Mouse (Mus musculus): Measurements from ENCODE around the gene H3f3a.

The H3f3a gene

GRCm38 (mm10) chr1:180791821-180792480 lies 21.8 kb downstream of the H3f3a start:
- CTCF ChIA-PET = no interaction called here

DNA sequence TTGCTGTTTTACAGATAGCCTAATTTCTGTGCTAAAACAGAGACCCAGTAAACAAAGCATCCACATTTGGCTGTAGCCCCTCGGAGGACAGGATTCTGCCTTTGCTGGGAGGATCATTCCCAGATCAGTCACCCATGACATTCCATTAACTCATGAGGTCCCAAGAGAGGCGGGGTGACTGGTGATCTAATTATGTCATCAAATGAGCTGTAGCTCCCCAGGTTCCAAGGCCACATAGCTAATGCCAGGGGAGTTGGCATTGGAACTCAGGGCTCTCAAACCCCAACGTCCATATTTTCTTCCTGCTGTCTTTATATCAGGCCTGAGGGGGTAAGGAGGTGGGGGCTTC lies 30.2 kb downstream of the H3f3a start:
- CTCF ChIA-PET = no interaction called here

DNA sequence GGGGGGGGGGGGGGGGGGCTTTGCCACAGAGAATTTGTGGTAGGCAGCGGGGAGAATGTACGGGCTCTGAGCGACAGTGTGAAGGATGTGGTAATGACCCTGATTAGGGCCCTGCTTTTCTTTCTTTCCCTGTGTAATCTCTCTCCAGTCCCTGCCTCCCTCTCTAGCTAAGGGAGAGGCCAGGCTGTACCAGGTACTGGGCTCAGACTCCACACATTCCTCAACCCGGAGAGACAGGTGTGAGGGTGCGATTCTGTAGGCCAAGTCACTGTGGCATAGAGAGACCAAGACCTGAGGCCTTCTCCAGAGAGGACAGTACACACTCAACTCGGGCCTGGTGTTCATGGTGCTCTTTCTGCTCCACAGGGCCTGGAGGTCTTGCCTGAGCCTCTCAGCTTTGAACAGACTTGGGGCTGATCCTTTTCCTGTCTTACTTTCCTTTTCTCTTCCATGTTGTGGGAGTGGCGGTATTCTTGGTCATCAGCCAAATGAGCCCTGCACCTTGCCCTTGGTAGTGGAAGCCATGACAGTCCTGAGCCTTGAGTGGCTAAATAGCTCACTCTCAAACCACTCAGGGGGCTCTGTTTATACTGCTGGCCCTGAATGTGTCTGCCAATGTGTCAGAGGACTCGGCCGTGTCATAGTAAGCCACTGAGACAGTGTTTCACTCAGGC lies 30.7 kb downstream of the H3f3a start:
- CTCF ChIA-PET = interaction anchor here (0.6 kb wide), 1 partner anchor 91 kb away, joined by 6 read pairs; no protein-coding TSS in a partner anchor

DNA sequence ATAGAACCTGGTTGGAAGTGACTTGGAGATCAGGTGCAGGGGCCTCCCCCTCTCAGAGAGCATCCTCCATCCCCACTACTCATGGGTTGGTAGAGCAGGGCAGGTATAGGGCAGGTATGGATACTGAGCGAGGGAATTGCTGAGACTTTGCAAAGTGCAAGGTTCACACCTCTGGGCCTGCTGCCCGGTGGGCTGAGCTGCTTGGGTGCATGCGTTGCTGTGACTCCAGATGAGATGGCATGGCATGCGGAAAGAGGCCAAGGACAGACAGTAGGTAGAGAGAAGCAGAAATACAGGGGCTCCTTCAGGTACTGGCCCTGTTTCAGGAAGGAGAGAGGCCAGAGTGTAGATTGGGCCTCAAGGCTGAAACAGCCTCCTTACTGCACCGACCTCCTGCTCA lies 32.5 kb downstream of the H3f3a start:
- CTCF ChIA-PET = no interaction called here

- CTCF ChIA-PET = no interaction called here
Measured at GRCm38 (mm10) chr1:180780291-180780690, 33.5 kb downstream of the H3f3a start.

DNA sequence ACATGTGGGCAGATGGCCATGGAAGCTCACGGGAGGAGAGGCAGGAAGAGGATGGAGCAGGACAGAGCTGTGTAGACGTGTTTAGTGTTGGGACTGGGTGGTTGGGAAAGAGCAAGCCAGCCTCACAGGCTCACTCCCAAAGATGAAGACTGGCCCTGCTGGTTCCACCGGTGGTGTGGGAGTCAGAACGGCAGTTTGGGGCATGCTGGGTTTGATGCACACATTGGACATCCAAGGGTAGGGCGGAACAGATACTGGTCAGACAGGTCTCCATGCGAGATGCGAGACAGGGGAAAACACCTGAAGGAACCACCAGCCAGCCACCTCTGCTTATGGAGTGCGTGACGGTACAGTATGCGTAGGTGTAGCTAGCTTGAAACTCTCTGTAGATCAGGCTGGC lies 34.8 kb downstream of the H3f3a start:
- CTCF ChIA-PET = interaction anchor here (0.6 to 1.9 kb wide), 4 partner anchors 11 to 165 kb away, joined by 4 to 7 read pairs (median 6); no protein-coding TSS in a partner anchor

GRCm38 (mm10) chr1:180778403-180778754 lies 35.4 kb downstream of the H3f3a start:
- CTCF ChIA-PET = interaction anchor here (0.7 to 1.9 kb wide), 3 partner anchors 10 to 75 kb away, joined by 6 to 7 read pairs (median 6); no protein-coding TSS in a partner anchor

GRCm38 (mm10) chr1:180777660-180778402 lies 35.9 kb downstream of the H3f3a start:
- CTCF ChIA-PET = interaction anchor here (0.7 to 1.9 kb wide), 3 partner anchors 10 to 75 kb away, joined by 6 to 7 read pairs (median 6); no protein-coding TSS in a partner anchor

- CTCF ChIA-PET = interaction anchor here (1.7 to 1.9 kb wide), 2 partner anchors 9 to 76 kb away, joined by 6 read pairs; no protein-coding TSS in a partner anchor
Measured at GRCm38 (mm10) chr1:180777289-180777659, 36.5 kb downstream of the H3f3a start.

DNA sequence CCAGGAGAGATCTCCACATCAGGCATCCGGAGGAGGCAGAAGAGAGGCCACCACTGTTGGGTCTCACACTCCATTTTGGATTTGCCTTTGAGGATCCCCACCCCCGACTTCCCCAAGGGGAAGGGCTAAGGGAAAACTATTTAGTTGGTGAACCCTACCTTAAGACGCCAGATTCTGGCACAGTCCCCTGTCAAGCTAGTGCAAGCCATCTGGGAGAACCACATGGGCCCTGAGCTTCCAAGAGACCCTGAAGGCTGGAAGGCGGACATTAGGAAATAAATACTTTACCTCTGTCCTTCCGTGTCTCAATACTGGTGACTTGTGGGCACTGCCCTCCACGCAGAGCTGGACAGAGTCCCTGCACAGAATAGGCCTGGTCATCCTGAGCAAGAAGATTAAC lies 37.2 kb downstream of the H3f3a start:
- CTCF ChIA-PET = interaction anchor here (1.0 to 1.7 kb wide), 3 partner anchors 12 to 77 kb away, joined by 4 to 10 read pairs (median 6); no protein-coding TSS in a partner anchor

DNA sequence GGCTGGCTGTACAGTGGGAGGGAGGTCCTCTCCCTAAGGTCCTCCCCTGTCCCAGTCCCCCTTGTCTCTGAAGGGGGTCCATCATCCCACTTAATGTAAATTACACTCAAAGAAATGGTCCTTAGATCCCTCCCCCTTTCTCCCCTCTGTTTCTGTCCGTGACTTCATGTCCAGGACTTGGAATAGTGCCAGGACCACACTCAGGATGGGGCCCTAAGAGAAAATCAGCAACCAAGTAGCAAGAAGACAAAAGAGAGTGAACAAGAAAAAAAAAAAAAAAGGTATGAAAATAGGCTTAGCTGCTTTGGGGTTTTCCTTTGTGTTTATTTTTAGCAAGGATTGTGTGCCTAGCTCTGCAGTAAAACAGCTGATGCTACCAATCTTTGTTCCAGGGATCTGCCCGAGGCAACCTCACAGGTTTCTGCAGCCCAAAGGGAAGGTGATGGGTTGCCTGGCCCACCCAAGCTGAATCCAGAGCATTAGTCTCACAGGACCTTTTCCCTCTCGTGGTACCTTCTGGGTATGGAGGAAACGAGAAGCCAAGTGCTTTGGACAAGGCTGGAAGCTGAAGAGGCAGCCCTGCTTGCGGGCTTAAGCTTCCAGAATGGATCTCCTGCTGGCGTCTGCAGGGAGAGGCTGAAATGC lies 37.8 kb downstream of the H3f3a start:
- CTCF ChIA-PET = interaction anchor here (1.0 to 1.3 kb wide), 3 partner anchors 11 to 18 kb away, joined by 4 to 10 read pairs (median 4); no protein-coding TSS in a partner anchor

- CTCF ChIA-PET = interaction anchor here (1.0 to 1.3 kb wide), 4 partner anchors 11 to 18 kb away, joined by 3 to 10 read pairs (median 4); no protein-coding TSS in a partner anchor
Measured at GRCm38 (mm10) chr1:180775317-180775716, 38.4 kb downstream of the H3f3a start.

DNA sequence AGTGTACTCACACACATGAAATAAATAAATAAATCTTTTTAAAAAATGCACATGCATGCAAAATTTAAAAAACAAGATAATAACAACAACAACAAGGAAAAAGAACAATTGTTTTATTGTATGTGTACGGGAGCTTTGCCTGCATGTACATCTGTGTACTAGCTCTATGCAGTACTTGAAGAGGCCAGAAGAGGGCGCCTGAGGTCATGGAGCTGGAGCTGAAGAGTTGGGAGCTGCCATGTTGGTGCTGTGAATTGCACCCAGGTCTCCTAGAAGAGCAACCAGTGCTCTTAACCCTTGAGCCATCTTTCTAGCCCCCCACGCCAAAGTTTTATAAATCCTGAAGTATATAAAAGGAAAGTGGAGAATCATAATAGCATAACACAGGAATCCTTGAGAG lies 39.1 kb downstream of the H3f3a start:
- CTCF ChIA-PET = interaction anchor here (0.7 to 1.3 kb wide), 3 partner anchors 10 to 445 kb away, joined by 3 to 4 read pairs (median 3); partner anchors contain the start of gene Itpkb

DNA sequence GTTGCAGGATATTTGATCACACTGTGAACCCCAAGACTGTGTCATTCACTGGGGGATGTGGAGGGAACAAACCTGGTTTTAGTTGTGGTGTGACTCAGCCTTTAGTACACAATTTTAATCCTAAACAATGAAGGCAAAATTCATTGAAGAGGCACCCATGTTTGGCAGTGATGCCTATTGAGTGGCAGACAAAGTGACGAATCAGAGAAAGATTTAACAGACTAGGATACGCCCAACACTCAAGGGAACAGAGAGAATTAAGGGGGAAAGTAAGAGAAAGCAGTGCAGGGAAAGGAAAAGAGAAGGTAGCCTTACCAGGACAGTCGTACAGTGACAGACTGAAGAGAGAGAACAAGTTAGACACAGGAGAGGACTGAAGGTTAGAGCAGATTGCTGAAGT lies 41.5 kb downstream of the H3f3a start:
- CTCF ChIA-PET = interaction anchor here (0.5 kb wide), 1 partner anchor 45 kb away, joined by 3 read pairs; no protein-coding TSS in a partner anchor

DNA sequence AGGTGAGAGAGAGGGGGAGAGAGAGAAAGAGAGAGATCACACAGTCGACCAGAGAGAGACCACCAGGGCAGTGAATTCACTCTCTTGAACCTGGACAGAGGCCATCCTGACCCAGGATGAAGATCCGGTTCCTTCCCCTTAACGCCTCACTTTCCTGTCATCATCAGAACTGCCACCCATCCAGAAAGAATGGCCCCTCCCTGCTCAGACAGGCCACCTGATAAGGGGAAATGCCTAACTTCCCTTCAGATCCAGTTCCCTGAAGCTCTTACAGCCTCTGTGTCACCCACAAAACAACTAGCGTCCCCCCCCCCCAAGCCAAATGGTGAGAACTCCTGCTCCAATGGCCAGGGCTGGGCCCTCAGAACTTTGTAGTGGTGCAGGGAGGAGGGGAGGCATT lies 42.0 kb downstream of the H3f3a start:
- CTCF ChIA-PET = no interaction called here

DNA sequence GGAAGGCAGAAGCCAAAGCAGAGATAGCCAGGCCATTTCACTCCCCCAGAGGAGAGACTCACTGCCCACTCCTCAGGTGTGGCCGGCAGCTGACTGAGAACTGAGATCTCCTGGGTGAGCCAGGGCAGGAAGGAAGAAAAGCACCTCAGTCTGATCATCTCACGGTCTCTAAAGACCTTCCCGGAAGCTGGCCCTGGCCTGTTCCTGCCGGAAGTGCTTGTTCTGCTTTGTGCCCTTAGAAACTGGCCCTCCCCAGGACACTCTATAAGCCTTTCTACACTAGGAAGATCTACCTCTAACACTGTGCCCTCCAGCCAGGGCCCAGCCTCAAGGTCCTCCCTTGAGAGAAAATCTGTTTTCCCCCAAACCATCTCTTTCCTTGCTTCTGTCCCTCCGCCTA lies 42.4 kb downstream of the H3f3a start:
- CTCF ChIA-PET = no interaction called here

- CTCF ChIA-PET = interaction anchor here (0.6 to 2.4 kb wide), 8 partner anchors 9 to 557 kb away, joined by 3 to 6 read pairs (median 4); no protein-coding TSS in a partner anchor
Measured at GRCm38 (mm10) chr1:180768334-180769168, 45.2 kb downstream of the H3f3a start.

DNA sequence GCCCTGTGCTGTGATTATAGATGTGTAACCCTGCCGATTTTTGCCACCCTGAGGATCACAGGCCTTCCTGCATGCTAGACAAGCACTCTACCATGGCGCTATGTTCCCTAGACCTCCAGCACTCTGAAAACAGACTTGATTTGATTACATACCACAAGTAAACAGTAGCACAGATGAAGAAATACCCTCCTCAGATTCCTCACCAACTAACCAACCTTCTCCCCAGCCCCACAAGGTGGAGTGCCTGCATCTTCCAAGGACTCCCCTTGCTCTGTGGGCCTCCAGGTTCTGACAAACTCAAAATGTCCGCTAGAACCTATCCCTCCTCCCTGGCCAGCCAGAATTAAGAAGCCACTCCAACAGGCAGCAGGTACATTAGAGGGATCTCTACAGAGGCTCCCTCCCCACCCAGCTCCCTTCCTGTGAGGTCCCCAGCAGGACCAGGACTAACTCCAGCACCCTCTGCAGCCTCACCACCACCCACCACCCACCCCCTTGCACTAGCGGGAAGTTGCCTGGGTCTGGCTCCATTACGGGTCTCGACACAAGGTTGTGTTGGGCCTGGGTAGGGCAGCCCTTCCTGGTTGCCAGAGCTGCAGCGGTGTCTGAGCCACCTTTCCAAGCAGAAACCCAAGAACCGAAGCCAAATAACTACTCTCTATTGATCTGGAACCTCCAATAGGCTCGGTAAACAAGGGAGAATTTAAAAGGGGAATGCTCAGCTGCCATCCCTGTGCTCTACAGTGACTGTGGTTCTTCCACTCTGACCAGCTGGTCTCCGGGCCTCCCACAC lies 46.0 kb downstream of the H3f3a start:
- CTCF ChIA-PET = interaction anchor here (0.6 to 2.4 kb wide), 5 partner anchors 10 to 139 kb away, joined by 4 to 9 read pairs (median 5); no protein-coding TSS in a partner anchor

DNA sequence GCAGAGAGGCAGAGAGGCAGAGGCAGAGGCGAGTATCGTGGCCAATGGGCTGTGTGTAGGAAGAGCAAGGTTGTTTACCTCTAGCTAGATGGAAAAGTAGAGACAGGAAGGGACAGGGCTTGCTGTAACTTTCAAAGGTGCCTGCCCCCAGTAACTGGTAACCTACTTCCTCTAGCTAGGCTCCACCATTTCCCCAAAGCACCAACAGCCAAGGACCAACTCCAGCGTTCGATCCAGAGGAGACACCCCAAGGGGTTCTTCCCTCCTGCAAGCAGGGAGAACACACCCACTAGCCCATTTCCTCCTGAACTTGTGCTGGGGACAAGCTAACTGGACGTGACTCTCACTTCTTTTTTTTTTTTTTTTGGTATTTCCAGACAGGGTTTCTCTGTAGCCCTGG lies 47.2 kb downstream of the H3f3a start:
- CTCF ChIA-PET = no interaction called here

GRCm38 (mm10) chr1:180765393-180765792 lies 48.4 kb downstream of the H3f3a start:
- CTCF ChIA-PET = interaction anchor here (1.2 kb wide), 1 partner anchor 11 kb away, joined by 10 read pairs; no protein-coding TSS in a partner anchor

Measured in spleen, embryonic (tissue).